Mouse (Mus musculus) bone marrow macrophage, adult 2 months (primary cell): ENCODE results near the gene Cbr2.

Source experiments
- CTCF ChIP-seq: IDR thresholded peaks from 2 replicates; pipeline ENCODE4 v1.5.1; 2012; ENCODE audit warnings: low read depth, mild to moderate bottlenecking, low read length, moderate library complexity
- POLR2A ChIP-seq: IDR thresholded peaks from 2 replicates; pipeline ENCODE4 v1.6.1; 2012; ENCODE audit warnings: mild to moderate bottlenecking, low read depth, low read length, borderline replicate concordance

GRCm38 (mm10) chr11:120761811-120762671 is 30.1 kb upstream of the Cbr2 start:
- TF ChIP-seq CTCF (no peak), POLR2A (no peak)
